Mouse (Mus musculus) kidney, embryonic 15.5 days (tissue): ENCODE measurements around the gene 1700023F06Rik. TPM values are rescaled to one million over a fixed set of nuclear protein-coding genes. Genes with fewer than 3 reads are reported as not detected.

ENCODE experiments used
- ATAC-seq: fragments of 200-750 bp; cut with Nextera tagmentation; replicated peaks from 2 replicates; pipeline ENCODE4 v1.8.0; 2017; ENCODE audit warnings: moderate TSS enrichment; ENCODE audit not compliant: low FRiP score
- H3K27ac ChIP-seq: fragments of 300-500 bp; sonication (generic); 2 replicates; pipeline ENCODE4 v1.5.1; 2015; ENCODE audit warnings: mild to moderate bottlenecking, inconsistent platforms
- H3K27me3 ChIP-seq: fragments of 300-500 bp; sonication (generic); 2 replicates; pipeline ENCODE4 v1.6.1; 2015; ENCODE audit warnings: inconsistent platforms
- H3K36me3 ChIP-seq: fragments of 300-500 bp; sonication (generic); 2 replicates; pipeline ENCODE4 v1.6.1; 2015; ENCODE audit warnings: inconsistent platforms
- H3K4me1 ChIP-seq: fragments of 300-500 bp; sonication (generic); 2 replicates; pipeline ENCODE4 v1.6.1; 2015; ENCODE audit warnings: inconsistent platforms
- H3K4me2 ChIP-seq: fragments of 300-500 bp; sonication (generic); 2 replicates; pipeline ENCODE4 v1.6.1; 2015; ENCODE audit warnings: moderate library complexity, mild to moderate bottlenecking, inconsistent platforms
- H3K4me3 ChIP-seq: fragments of 300-500 bp; sonication (generic); replicated peaks from 2 replicates; pipeline ENCODE4 v1.5.1; 2015; ENCODE audit warnings: mild to moderate bottlenecking, inconsistent platforms
- H3K9ac ChIP-seq: fragments of 300-500 bp; sonication (generic); 2 replicates; pipeline ENCODE4 v1.6.1; 2015; ENCODE audit warnings: mild to moderate bottlenecking, inconsistent platforms
- H3K9me3 ChIP-seq: fragments of 300-500 bp; sonication (generic); replicated peaks from 2 replicates; pipeline ENCODE4 v1.6.1; 2016; ENCODE audit warnings: inconsistent platforms
- WGBS: fragments of 180-500 bp; shearing (Covaris S2); methylation state at CpG from one replicate; pipeline ENCODE4 v1.1.7; 2015; ENCODE audit warnings: mixed read lengths; 5-methylcytosine and 5-hydroxymethylcytosine counted together
- polyA plus RNA-seq: library from polyadenylated mRNA; unstranded; fragments of >200 nt; fragmentation: Nextera tagmentation; extraction: Ambion mirVana; gene quantifications from 2 replicates; pipeline ENCODE4 v1.2.1, GENCODE M21; 2015

Gene 1700023F06Rik
- polyA plus RNA-seq, 1 experiment from 2014 or later: 0.42 TPM

DNA sequence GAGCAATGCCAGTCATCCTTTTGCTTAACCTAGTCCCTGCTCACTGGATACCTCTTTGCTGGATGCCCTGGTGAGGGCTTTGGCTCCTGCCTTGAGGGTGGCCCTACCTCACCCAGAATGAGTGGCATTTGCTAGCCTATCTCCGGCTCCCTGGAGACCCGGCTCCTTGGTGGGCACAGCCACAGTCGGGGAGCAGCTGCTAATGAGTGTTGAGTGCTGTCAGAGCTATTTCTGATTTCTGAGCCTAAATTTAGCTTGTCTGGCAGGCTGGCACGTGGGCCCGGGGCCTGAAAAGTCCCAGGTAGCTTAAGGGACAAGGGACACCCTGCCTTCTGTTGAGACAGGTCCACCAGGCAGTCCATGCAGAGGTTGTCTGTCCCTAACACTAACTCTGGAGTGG, 31.1 kb downstream of the 1700023F06Rik start:
- peaks cover 21% of the 10 kb centered on the region for H3K4me1 ChIP-seq
- H3K27me3 ChIP-seq: peaks cover 11% of the 10 kb centered on the region
- ATAC-seq: no peak
- H3K9me3 ChIP-seq: no peaks in the 10 kb centered on the region
- no peaks in the 10 kb centered on the region for H3K36me3 ChIP-seq
- 85% methylated on average over 5 of the region's 5 CpGs for WGBS
- H3K27ac ChIP-seq: no peak overlapping the region
- H3K4me3 ChIP-seq: no peak overlapping the region
- no peak overlapping the region for H3K4me2 ChIP-seq
- no peak overlapping the region for H3K9ac ChIP-seq

DNA sequence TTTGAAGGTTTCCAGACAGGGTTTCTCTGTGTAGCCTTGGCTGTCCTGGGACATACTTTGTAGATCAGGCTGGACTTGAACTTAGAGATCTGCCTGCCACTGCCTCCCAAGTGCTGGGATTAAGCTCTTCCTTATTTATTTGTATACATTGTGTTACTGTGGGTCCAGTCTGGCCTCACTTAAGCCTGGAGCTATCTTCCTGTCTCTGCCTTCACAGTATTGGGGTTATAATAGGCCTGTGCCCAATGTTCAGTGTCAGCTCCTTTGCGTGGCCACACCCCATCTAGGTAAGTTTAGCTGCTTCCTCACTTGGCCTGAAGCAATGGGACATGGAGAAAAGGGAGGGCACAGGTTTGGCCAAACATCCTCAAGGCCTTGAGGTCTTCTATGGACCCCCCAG, 31.8 kb downstream of the 1700023F06Rik start:
- ATAC-seq: no peak
- WGBS: 100% methylated on average over 1 of the region's 1 CpGs
- H3K9ac ChIP-seq: no peak overlapping the region

DNA sequence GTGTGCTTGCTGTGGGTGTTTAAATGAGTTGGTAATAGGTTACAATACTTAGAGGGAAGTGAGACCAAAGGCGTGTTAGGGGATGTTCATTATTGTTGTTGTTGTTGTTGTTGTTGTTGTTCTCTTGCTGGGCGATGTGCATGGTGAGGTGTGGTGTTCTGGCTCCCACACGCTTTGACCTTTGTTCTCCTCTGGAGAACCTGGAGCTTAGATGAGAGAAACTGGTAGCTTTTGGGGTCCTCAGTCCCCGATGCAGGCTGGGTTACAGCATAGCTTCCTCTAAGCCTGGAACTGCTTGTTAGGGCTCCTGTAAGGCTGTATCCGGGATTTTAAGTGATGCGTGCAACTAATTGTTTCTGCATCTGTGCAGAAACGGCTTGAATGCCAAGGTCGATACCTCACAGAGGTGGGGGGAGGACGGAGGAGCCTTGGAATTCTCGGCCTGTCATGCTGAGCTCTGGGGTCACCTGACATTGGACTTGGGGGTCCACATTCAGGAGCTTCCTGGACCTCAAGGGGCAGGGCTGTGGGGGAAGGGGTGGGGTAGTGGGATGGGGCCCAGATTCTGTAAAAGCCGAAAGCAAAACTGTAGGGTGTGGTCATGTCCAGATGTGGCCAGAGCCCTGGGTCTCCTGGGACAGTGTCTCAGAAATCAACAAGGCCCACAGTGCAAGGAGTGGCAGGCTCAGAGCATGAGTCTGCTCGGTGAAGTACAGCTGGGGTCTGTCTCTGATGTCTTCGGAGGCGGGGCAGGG, 32.5 kb downstream of the 1700023F06Rik start:
- Histone ChIP-seq H3K4me3 (no peak overlapping the region), H3K27me3 (peaks cover 23% of the 10 kb centered on the region), H3K4me2 (no peak overlapping the region), H3K9me3 (no peaks in the 10 kb centered on the region), H3K4me1 (peaks cover 31% of the 10 kb centered on the region), H3K27ac (no peak overlapping the region), H3K36me3 (no peaks in the 10 kb centered on the region), H3K9ac (no peak overlapping the region)
- 59% methylated on average over 14 of the region's 14 CpGs for WGBS
- no peak for ATAC-seq

More for the DNA sequence above, 31.8 kb downstream of the 1700023F06Rik start:
- peaks cover 24% of the 10 kb centered on the region for H3K4me1 ChIP-seq
- H3K27ac ChIP-seq: no peak overlapping the region
- no peaks in the 10 kb centered on the region for H3K9me3 ChIP-seq
- no peaks in the 10 kb centered on the region for H3K36me3 ChIP-seq
- H3K27me3 ChIP-seq: peaks cover 18% of the 10 kb centered on the region
- H3K4me2 ChIP-seq: no peak overlapping the region
- no peak overlapping the region for H3K4me3 ChIP-seq

DNA sequence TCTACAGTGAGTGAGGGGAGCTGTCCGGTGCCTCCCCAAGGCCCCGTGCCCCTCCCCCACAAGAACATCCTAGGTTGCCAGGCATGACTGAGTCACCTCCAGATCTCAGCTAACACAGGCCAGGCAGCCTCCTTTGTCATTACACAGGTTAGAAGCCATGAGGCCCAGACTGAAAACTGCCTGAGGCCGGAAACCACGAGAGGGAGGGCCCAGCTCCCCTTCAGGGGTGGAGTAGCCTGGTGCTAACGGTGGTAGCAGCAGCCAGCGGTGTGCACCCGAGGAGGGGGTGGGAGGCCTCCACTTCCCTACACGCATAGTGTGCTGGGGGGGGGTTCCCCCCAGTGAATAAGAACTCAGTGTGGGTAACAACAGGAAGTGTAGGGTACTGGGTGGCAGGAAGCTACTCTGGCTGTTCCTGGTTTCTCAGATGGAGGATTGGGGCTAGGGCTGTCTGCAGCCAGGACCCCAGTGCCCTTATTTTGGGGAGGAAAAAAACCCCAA, 33.4 kb downstream of the 1700023F06Rik start:
- H3K4me2 ChIP-seq: no peak overlapping the region
- H3K9me3 ChIP-seq: no peaks in the 10 kb centered on the region
- peak; percentile 31; the same call in 1 of the 2 replicates for ATAC-seq
- H3K36me3 ChIP-seq: no peaks in the 10 kb centered on the region
- H3K27me3 ChIP-seq: peaks cover 32% of the 10 kb centered on the region
- peak overlapping the region; percentile 62 for H3K27ac ChIP-seq
- 30% methylated on average over 8 of the region's 8 CpGs for WGBS
- no peak overlapping the region for H3K9ac ChIP-seq
- H3K4me3 ChIP-seq: no peak overlapping the region
- H3K4me1 ChIP-seq: peaks cover 39% of the 10 kb centered on the region

DNA sequence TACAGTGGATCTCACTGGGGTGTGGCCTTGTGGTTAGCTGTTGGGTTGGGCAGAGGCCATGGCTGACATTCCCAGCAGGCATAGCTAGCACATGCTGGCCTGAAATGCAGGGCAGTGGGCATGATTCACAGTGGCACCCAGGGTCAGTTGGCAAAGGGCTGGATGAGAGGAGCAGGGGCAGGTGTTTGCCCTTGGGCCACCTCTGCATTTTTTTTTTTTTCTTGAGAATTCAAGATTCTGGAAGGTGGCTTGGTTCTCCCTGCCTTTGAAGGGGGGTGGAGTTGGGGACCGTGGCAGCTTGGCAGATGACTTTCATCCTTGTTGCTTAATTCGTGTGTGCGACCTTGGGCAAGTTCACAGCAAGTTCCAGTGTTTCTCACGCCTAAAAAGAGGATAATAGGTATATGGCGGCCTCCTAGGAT, 33.9 kb downstream of the 1700023F06Rik start:
- Histone ChIP-seq H3K27ac (peak overlapping the region; percentile 62; the same call in 1 of the 2 replicates), H3K4me2 (no peak overlapping the region), H3K4me3 (no peak overlapping the region), H3K27me3 (peaks cover 37% of the 10 kb centered on the region), H3K9ac (no peak overlapping the region), H3K36me3 (no peaks in the 10 kb centered on the region), H3K4me1 (peaks cover 39% of the 10 kb centered on the region), H3K9me3 (no peaks in the 10 kb centered on the region)
- 72% methylated on average over 5 of the region's 5 CpGs for WGBS
- no peak for ATAC-seq

DNA sequence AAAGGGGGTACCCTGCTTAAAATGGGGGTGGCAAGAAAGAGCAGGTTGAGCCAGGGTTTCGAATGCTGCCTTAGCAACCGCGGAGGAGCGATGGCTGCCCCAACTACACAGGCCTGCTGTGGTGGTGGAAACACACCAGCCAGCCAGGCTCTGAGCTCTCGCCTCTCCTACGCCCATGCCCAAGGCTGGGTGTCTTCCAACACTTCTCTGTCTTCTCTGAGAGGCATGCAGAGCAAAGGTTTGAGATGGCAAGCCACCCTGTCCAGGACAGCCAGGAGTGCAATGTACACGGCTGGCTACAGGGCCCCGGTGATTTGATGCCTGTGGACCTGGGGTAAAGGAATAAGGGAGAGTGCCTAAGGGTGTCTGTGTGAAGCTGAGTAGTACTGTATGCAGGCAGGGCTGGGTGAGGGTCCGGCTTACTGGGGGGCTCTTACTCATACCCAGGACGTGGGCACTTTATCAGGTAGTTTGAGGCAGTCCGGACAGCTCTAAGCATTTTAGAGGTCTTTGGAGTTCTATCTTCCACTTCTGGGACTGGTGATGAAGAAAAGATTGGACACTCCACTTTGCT, 34.5 kb downstream of the 1700023F06Rik start:
- no peaks in the 10 kb centered on the region for H3K36me3 ChIP-seq
- no peak for ATAC-seq
- peaks cover 43% of the 10 kb centered on the region for H3K27me3 ChIP-seq
- H3K4me3 ChIP-seq: no peak overlapping the region
- H3K4me2 ChIP-seq: no peak overlapping the region
- H3K9ac ChIP-seq: no peak overlapping the region
- H3K4me1 ChIP-seq: peaks cover 39% of the 10 kb centered on the region
- H3K27ac ChIP-seq: no peak overlapping the region
- no peaks in the 10 kb centered on the region for H3K9me3 ChIP-seq
- 91% methylated on average over 11 of the region's 11 CpGs for WGBS

DNA sequence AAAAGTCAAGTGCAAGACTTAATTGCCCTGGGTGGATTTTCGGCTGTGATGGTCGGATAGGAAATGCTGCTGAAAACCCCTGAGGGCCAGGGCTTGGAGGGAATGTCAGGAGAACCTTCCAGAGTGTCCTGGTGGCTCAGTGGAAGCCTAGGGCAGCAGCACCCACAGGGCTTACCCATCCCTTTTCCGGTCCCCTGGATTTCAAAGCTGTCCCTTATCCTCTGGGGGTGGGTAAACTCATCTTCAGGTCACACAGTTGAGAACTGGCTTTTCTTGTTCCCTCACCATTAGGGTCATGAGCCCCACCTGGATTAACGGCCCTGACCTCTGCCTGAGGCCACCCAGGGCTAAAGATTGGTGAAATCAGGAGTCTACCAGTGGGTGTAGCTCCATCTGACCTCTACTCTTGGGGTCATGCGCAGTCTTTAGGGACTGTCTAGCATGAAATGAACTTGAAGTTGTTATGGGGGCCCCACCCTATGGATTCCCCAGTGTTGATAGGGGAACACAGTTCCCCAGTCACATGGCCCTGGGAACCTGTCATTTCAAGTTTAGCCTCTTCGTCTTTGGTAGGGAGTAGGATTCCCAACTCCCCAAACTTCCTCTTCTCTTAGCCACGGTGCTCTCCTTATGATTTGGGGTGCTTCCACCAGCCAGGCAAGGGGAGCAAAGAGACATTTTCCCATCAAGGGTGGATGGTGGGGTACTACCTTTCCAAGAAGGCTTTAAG, 35.2 kb downstream of the 1700023F06Rik start:
- Histone ChIP-seq H3K9me3 (no peaks in the 10 kb centered on the region), H3K4me1 (peaks cover 39% of the 10 kb centered on the region), H3K27me3 (peaks cover 48% of the 10 kb centered on the region), H3K36me3 (no peaks in the 10 kb centered on the region), H3K27ac (no peak overlapping the region), H3K4me3 (no peak overlapping the region), H3K9ac (no peak overlapping the region), H3K4me2 (no peak overlapping the region)
- no peak for ATAC-seq
- WGBS: 79% methylated on average over 7 of the region's 7 CpGs

DNA sequence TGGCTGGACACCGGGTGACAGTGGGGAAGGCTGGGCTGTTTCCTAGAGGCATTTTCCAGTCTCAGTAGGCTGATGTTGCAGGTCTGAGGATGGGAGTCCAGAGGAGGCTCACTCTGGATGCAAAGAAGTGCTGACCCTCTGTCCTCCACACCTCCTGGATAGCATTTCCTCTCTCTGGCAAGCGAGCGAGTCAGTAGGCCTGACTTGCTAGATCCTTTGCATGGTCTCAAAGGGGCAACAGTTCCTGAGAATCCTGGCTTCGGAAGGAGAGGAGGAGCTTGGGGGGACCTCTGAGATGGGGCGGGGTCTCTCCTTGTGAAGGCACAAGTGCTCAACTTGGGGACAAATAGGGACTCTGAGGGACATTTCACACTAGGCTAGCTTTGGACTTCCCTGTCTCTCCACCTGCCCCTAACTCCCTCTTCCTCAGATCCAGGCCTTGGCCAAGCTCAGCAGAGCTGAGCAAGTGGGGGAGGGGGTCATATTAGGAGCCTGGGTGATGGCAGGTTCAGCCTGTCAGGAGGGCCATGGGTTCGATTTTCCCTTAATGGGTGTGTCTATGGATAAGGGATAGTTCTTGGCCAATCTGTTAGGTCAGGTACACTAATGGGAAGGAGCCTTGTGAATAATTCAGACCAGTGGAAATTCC, 35.8 kb downstream of the 1700023F06Rik start:
- no peaks in the 10 kb centered on the region for H3K36me3 ChIP-seq
- no peak overlapping the region; the same call in 1 of the 2 replicates for H3K4me3 ChIP-seq
- peak overlapping the region; percentile 45; the same call in 1 of the 2 replicates for H3K27ac ChIP-seq
- peaks cover 39% of the 10 kb centered on the region for H3K4me1 ChIP-seq
- no peak for ATAC-seq
- peaks cover 48% of the 10 kb centered on the region for H3K27me3 ChIP-seq
- 70% methylated on average over 6 of the region's 6 CpGs for WGBS
- peak overlapping the region; percentile 95 for H3K4me2 ChIP-seq
- H3K9me3 ChIP-seq: no peaks in the 10 kb centered on the region
- H3K9ac ChIP-seq: no peak overlapping the region

DNA sequence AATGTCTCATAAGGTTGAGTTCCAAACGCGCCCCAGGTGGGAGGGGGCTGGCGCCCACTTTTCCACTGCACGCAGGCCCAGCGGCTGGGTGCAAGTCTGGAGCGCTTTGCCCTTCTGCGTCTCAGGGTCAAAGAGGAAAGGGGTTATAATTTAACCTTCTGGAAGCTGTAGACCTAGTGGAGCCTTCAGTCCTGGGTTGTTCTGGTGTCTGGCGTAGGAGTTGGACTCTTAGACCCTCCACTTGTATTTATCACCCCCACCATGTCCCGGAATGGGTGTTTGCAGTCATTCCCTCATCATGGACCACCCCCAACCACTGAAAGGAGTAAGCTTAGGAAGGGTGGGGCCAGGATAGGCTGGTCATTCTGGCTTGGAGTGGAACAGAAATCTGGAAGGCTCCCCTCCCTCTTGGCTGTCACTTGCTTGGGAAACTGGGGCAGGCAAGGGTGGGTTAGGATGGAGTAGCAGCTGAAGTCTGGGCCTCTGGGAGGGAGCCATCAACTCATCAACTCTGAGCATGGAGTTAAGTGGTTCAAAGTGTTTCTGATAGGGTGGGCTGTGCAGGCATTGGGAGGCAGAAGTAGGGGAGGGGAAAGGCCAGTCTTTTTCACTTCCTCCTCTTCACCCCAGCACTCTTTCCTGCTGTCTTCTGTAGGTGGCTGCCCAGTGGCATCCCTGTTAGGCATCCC, 36.5 kb downstream of the 1700023F06Rik start:
- no peak; the same call in 1 of the 2 replicates for ATAC-seq
- Histone ChIP-seq H3K4me3 (peak overlapping the region; percentile 60), H3K4me2 (peak overlapping the region; percentile 95), H3K4me1 (peaks cover 39% of the 10 kb centered on the region), H3K36me3 (no peaks in the 10 kb centered on the region), H3K9me3 (no peaks in the 10 kb centered on the region), H3K27me3 (peaks cover 48% of the 10 kb centered on the region), H3K27ac (peak overlapping the region; percentile 45; the same call in 1 of the 2 replicates), H3K9ac (no peak overlapping the region; the same call in 1 of the 2 replicates)
- WGBS: 43% methylated on average over 9 of the region's 9 CpGs

DNA sequence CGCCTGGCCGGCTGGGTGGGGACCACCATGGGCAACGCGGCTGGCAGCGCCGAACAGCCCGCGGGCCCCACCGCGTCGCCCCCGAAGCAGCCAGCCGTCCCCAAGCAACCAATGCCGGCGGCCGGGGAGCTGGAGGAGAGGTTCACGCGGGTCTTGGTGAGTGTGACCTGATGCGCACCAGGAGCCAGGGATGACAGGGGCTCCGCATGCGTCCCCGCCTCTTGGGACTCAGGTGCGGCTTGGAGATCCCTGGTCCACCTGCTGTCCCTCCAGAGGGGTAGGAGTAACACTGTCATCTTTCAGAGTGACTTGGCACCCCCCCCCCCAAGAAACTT, 37.1 kb downstream of the 1700023F06Rik start:
- H3K9me3 ChIP-seq: no peaks in the 10 kb centered on the region
- H3K36me3 ChIP-seq: no peaks in the 10 kb centered on the region
- peaks cover 38% of the 10 kb centered on the region for H3K4me1 ChIP-seq
- peak overlapping the region; percentile 95 for H3K4me2 ChIP-seq
- under 1% methylated on average over 23 of the region's 23 CpGs for WGBS
- peaks cover 48% of the 10 kb centered on the region for H3K27me3 ChIP-seq
- peak overlapping the region; percentile 64 for H3K9ac ChIP-seq
- H3K4me3 ChIP-seq: peak overlapping the region; percentile 60
- no peak for ATAC-seq
- no peak overlapping the region for H3K27ac ChIP-seq
